Mouse (Mus musculus) kidney, postnatal 10 days (tissue): ENCODE measurements around the gene Ippk.

Experiments
- DNase-seq: peaks from one replicate; pipeline ENCODE4 v3.0.0; 2021; ENCODE audit warnings: mixed read lengths

The Ippk gene

GRCm38 (mm10) chr13:49433268-49434029 lies 12.4 kb downstream of the Ippk start:
- no peak for DNase-seq

- DNase-seq = no peak
These were observed 14.7 kb downstream of the Ippk start for GRCm38 (mm10) chr13:49435745-49436144.

- no peak for DNase-seq
These were observed 15.1 kb downstream of the Ippk start for GRCm38 (mm10) chr13:49436170-49436569.

GRCm38 (mm10) chr13:49444451-49444850 lies 23.4 kb downstream of the Ippk start:
- no peak for DNase-seq

GRCm38 (mm10) chr13:49449318-49449749 lies 28.3 kb downstream of the Ippk start:
- DNase-seq = peak; percentile 91

GRCm38 (mm10) chr13:49460276-49460675 lies 39.2 kb downstream of the Ippk start:
- no peak for DNase-seq

- DNase-seq = no peak
These were observed 39.8 kb downstream of the Ippk start for GRCm38 (mm10) chr13:49460692-49461414.

GRCm38 (mm10) chr13:49461458-49462132 lies 40.5 kb downstream of the Ippk start:
- peak; percentile 63 for DNase-seq

GRCm38 (mm10) chr13:49462921-49463320 lies 41.9 kb downstream of the Ippk start:
- no peak for DNase-seq

GRCm38 (mm10) chr13:49465875-49466274 lies 44.8 kb downstream of the Ippk start:
- no peak for DNase-seq

GRCm38 (mm10) chr13:49466393-49467075 lies 45.5 kb downstream of the Ippk start:
- DNase-seq = peak; percentile 74

- DNase-seq = no peak
These were observed 46.5 kb downstream of the Ippk start for GRCm38 (mm10) chr13:49467585-49467984.

GRCm38 (mm10) chr13:49469002-49469401 lies 48.0 kb downstream of the Ippk start:
- DNase-seq = no peak

GRCm38 (mm10) chr13:49470319-49470718 lies 49.3 kb downstream of the Ippk start:
- DNase-seq = no peak

- no peak for DNase-seq
These were observed 49.8 kb downstream of the Ippk start for GRCm38 (mm10) chr13:49470806-49471205.

- no peak for DNase-seq
These were observed 51.1 kb downstream of the Ippk start for GRCm38 (mm10) chr13:49471981-49472675.

GRCm38 (mm10) chr13:49472676-49473005 lies 51.6 kb downstream of the Ippk start:
- DNase-seq = no peak

- DNase-seq = no peak
These were observed 56.8 kb downstream of the Ippk start for GRCm38 (mm10) chr13:49477887-49478286.

- DNase-seq = no peak
These were observed 57.9 kb downstream of the Ippk start for GRCm38 (mm10) chr13:49478851-49479374.

- no peak for DNase-seq
These were observed 58.4 kb downstream of the Ippk start for GRCm38 (mm10) chr13:49479399-49479798.

GRCm38 (mm10) chr13:49480057-49480456 lies 59.0 kb downstream of the Ippk start:
- peak; percentile 72 for DNase-seq

GRCm38 (mm10) chr13:49480551-49480950 lies 59.5 kb downstream of the Ippk start:
- DNase-seq = no peak
